Mouse (Mus musculus) A20 (cell line): Measurements from ENCODE around the gene Krt16.
A peak's percentile ranks its signal among the peaks of the same experiment; 100 is the strongest.

Experiments used
- DNase-seq: peaks from one replicate; pipeline ENCODE4 v3.0.0-alpha.2; 2011; ENCODE audit warnings: low read depth, low spot score

Krt16 gene

GRCm38 (mm10) chr11:100248852-100249465, at the start of gene Krt16:
Gene Krt16, minus strand, starts transcription at chr11:100248902.
- DNase-seq, result no peak

- peak; percentile 33 for DNase-seq
Observed at GRCm38 (mm10) chr11:100297801-100298200, 49.1 kb upstream of the Krt16 start.

- DNase-seq, result peak; percentile 82
Observed at GRCm38 (mm10) chr11:100295308-100295707, 46.6 kb upstream of the Krt16 start.

- DNase-seq, result no peak
Observed at GRCm38 (mm10) chr11:100292884-100293283, 44.2 kb upstream of the Krt16 start.

- DNase-seq, result no peak
Observed at GRCm38 (mm10) chr11:100290235-100290634, 41.5 kb upstream of the Krt16 start.

- DNase-seq, result no peak
Observed at GRCm38 (mm10) chr11:100288942-100289341, 40.2 kb upstream of the Krt16 start.

- DNase-seq, result no peak
Observed at GRCm38 (mm10) chr11:100287024-100287423, 38.3 kb upstream of the Krt16 start.

GRCm38 (mm10) chr11:100284988-100285387, 36.3 kb upstream of the Krt16 start:
- no peak for DNase-seq

- peak; percentile 73 for DNase-seq
Observed at GRCm38 (mm10) chr11:100282549-100282948, 33.8 kb upstream of the Krt16 start.

GRCm38 (mm10) chr11:100281596-100282544, 33.2 kb upstream of the Krt16 start:
- DNase-seq, result peak; percentile 69

GRCm38 (mm10) chr11:100278759-100279158, 30.1 kb upstream of the Krt16 start:
- DNase-seq, result no peak

GRCm38 (mm10) chr11:100277726-100278480, 29.2 kb upstream of the Krt16 start:
- DNase-seq, result no peak

GRCm38 (mm10) chr11:100275466-100275865, 26.8 kb upstream of the Krt16 start:
- no peak for DNase-seq

GRCm38 (mm10) chr11:100274719-100275118, 26.0 kb upstream of the Krt16 start:
- no peak for DNase-seq

GRCm38 (mm10) chr11:100271878-100272277, 23.2 kb upstream of the Krt16 start:
- no peak for DNase-seq

- no peak for DNase-seq
Observed at GRCm38 (mm10) chr11:100269821-100270332, 21.2 kb upstream of the Krt16 start, which contains the start of gene Krt42. Gene Krt42, minus strand, starts transcription at chr11:100269871.

GRCm38 (mm10) chr11:100262058-100262980, 13.6 kb upstream of the Krt16 start:
- DNase-seq, result no peak

GRCm38 (mm10) chr11:100261235-100261605, 12.5 kb upstream of the Krt16 start:
- DNase-seq, result no peak

- no peak for DNase-seq
Observed at GRCm38 (mm10) chr11:100260514-100261234, 12.0 kb upstream of the Krt16 start, which contains the start of gene Krt17. Gene Krt17, minus strand, starts transcription at chr11:100261029.

GRCm38 (mm10) chr11:100259079-100259478, 10.4 kb upstream of the Krt16 start:
- DNase-seq, result no peak
